In genomic region chr5:110102853-110103625, GRCm38 (mm10) we compare ENCODE assay signal across 20 mouse cellular contexts. TPM values are rescaled to one million over a fixed set of nuclear protein-coding genes. Genes with fewer than 3 reads are reported as not detected.
A peak's percentile ranks its signal among the peaks of the same experiment; 100 is the strongest.
DNase-seq lines count a peak whose midpoint lies in the region; ATAC-seq and TF ChIP-seq lines count a peak whose summit lies in the region.
"Had no signal": no experiment of that assay in that cellular context is flagged by ENCODE, and none has a peak within 500 bp of the region (broad histone marks: within the 10 kb centered on the region; RNA-seq: fewer than 3 reads in every experiment).

No protein-coding gene starts in this region.

- H3K27me3 ChIP-seq in E14TG2a.4 (ENCODE audit: insufficient read depth, low read length) (no peaks in the 10 kb centered on the region), myocyte (ENCODE audit: control insufficient read depth, insufficient read depth, insufficient read length) (no peaks in the 10 kb centered on the region)
- no peaks in the 10 kb centered on the region for H3K27me3 ChIP-seq in hindbrain, embryonic 14.5 days (ENCODE audit: control insufficient read depth, insufficient read depth, low read length)

- ATAC-seq in CD4-positive, CD25-positive, alpha-beta regulatory T cell, adult 4 months = no peak
- ATAC-seq in frontal cortex, adult (ENCODE audit: low TSS enrichment) = no peak
- ATAC-seq in hindbrain, embryonic 14.5 days (ENCODE audit: low FRiP score) = no peak
- ATAC-seq: forebrain, embryonic 16.5 days; lung, postnatal 0 days had no signal

- H3K79me2 ChIP-seq in myocyte (ENCODE audit: control insufficient read depth, insufficient read depth) = peaks cover 17% of the 10 kb centered on the region

- H3K36me3 ChIP-seq in E14TG2a.4 (ENCODE audit: insufficient read depth, low read length) (peaks cover 50% of the 10 kb centered on the region), myocyte (ENCODE audit: control insufficient read depth, insufficient read depth) (peaks cover 4% of the 10 kb centered on the region)
- peaks cover 35% of the 10 kb centered on the region for H3K36me3 ChIP-seq in hindbrain, embryonic 14.5 days (replicated peaks; ENCODE audit: control insufficient read depth, insufficient read depth)

- no peak overlapping the region for H3K9ac ChIP-seq in hindbrain, embryonic 14.5 days
- H3K9ac ChIP-seq: embryonic facial prominence, embryonic 13.5 days; heart, embryonic 12.5 days; hindbrain, embryonic 13.5 days; limb, embryonic 15.5 days had no signal

- H3K4me3 ChIP-seq in E14TG2a.4 (replicated peaks; ENCODE audit: low read length) = peak overlapping the region; percentile 94; the same call in 1 of the 2 replicates
- no peak overlapping the region for H3K4me3 ChIP-seq in myocyte
- H3K4me3 ChIP-seq in hindbrain, embryonic 14.5 days (replicated peaks; ENCODE audit: low read length) = no peak overlapping the region
- H3K4me3 ChIP-seq: embryonic facial prominence, embryonic 13.5 days; gastrocnemius, adult 2 months; limb, embryonic 15.5 days had no signal

- H3K9me3 ChIP-seq in E14TG2a.4 (ENCODE audit: low read length) = no peaks in the 10 kb centered on the region
- H3K9me3 ChIP-seq in hindbrain, embryonic 14.5 days (ENCODE audit: control insufficient read depth, low read length) = no peaks in the 10 kb centered on the region
- H3K9me3 ChIP-seq: embryonic facial prominence, embryonic 13.5 days; hindbrain, embryonic 13.5 days; limb, embryonic 15.5 days had no signal

- DNase-seq in CD4-positive, CD25-positive, alpha-beta regulatory T cell, adult 2 months (ENCODE audit: low read depth, low spot score) = peak; percentile 7
- peak; percentile 11 to 16 for DNase-seq in frontal cortex, postnatal 25 days (ENCODE audit: low spot score in 2 of 2)
- no peak for DNase-seq in adipocyte (ENCODE audit: low spot score)
- no peak for DNase-seq in hindbrain, embryonic 14.5 days (ENCODE audit: low spot score)
- DNase-seq: adrenal gland, postnatal 10 days; cerebellum, adult 8-10 months; gastrocnemius, adult 2 months; midbrain, embryonic 14.5 days; thymus, postnatal 25 days had no signal

- H3ac ChIP-seq in myocyte (ENCODE audit: control insufficient read depth, insufficient read length) = no peak overlapping the region

- no peak for TF ChIP-seq CTCF in E14TG2a.4 (conservative IDR thresholded peaks at IDR 0.05; ENCODE audit: low read length)

- no peak overlapping the region for H3K4me2 ChIP-seq in myocyte (ENCODE audit: low read depth)
- no peak overlapping the region for H3K4me2 ChIP-seq in hindbrain, embryonic 14.5 days (replicated peaks)

- 95% methylated on average over 19 of the region's 19 CpGs for WGBS in hindbrain, embryonic 14.5 days

- H3K4me1 ChIP-seq in E14TG2a.4 (replicated peaks; ENCODE audit: low read depth, low read length) = peaks cover 85% of the 10 kb centered on the region
- H3K4me1 ChIP-seq in hindbrain, embryonic 14.5 days (replicated peaks; ENCODE audit: control insufficient read depth, insufficient read depth, low read length) = peaks cover 28% of the 10 kb centered on the region

- no peak overlapping the region for H3K27ac ChIP-seq in hindbrain, embryonic 14.5 days
- H3K27ac ChIP-seq: embryonic facial prominence, embryonic 13.5 days; gastrocnemius, adult 2 months; hindbrain, embryonic 13.5 days; kidney, postnatal 0 days; limb, embryonic 15.5 days had no signal

- peak; percentile 11 for TF ChIP-seq POLR2A in myocyte (IDR thresholded peaks at IDR 0.05; ENCODE audit: insufficient read length, low read depth)

TF ChIP-seq in myocyte, 11 proteins besides CTCF, POLR2A, EP300 and RAD21:
- TF ChIP-seq USF1 (IDR thresholded peaks at IDR 0.05; ENCODE audit: low read depth) (no peak), POLR2AphosphoS2 (IDR thresholded peaks at IDR 0.05; ENCODE audit: insufficient read length, low read depth) (peak; percentile 70)
TF ChIP-seq in myocyte: peak in this region for 1.

RNA-seq across cellular contexts. Expression of gene Plcxd1, which starts 3.3 kb away (rescaled TPM):
- 1 to 10 TPM in 1 of 2 experiments, under 1 TPM in 1; 0.89 to 2.3 TPM for polyA plus RNA-seq in CD4-positive, CD25-positive, alpha-beta regulatory T cell, adult 4 months (2017; shearing (Covaris generic))
- 0.68 TPM for polyA plus RNA-seq in myocyte (2012; fragmentation: generic; extraction: Trizol)
- 1.7 and 3.2 TPM in 2 replicates for polyA plus RNA-seq in hindbrain, embryonic 14.5 days (2014; fragmentation: Nextera tagmentation; extraction: Ambion mirVana)

RNA-seq across cellular contexts. Expression of gene Gtpbp6, which starts 5.0 kb away (rescaled TPM):
- 10 to 100 TPM; 10.9 to 18.3 TPM for polyA plus RNA-seq in CD4-positive, CD25-positive, alpha-beta regulatory T cell, adult 4 months (2017; shearing (Covaris generic))
- 60.5 TPM for polyA plus RNA-seq in myocyte (2012; fragmentation: generic; extraction: Trizol)
- polyA plus RNA-seq in hindbrain, embryonic 14.5 days (2014; fragmentation: Nextera tagmentation; extraction: Ambion mirVana) = 53.1 and 55.9 TPM in 2 replicates

RNA-seq across cellular contexts. Expression of gene Zfp605, which starts 6.9 kb away (rescaled TPM):
- polyA plus RNA-seq in CD4-positive, CD25-positive, alpha-beta regulatory T cell, adult 4 months (2017; shearing (Covaris generic)) = 1 to 10 TPM; 4.0 to 4.5 TPM
- 2.1 TPM for polyA plus RNA-seq in myocyte (2012; fragmentation: generic; extraction: Trizol)
- 11.6 and 14.6 TPM in 2 replicates for polyA plus RNA-seq in hindbrain, embryonic 14.5 days (2014; fragmentation: Nextera tagmentation; extraction: Ambion mirVana)

RNA-seq across cellular contexts. Expression of gene Gm35315, which starts 8.8 kb away (rescaled TPM):
- 1 to 10 TPM; 2.0 to 3.1 TPM for polyA plus RNA-seq in CD4-positive, CD25-positive, alpha-beta regulatory T cell, adult 4 months (2017; shearing (Covaris generic))
- polyA plus RNA-seq in myocyte (2012; fragmentation: generic; extraction: Trizol) = 0.11 TPM
- 0.46 and 0.47 TPM in 2 replicates for polyA plus RNA-seq in hindbrain, embryonic 14.5 days (2014; fragmentation: Nextera tagmentation; extraction: Ambion mirVana)

RNA-seq across cellular contexts. Expression of gene Gm17655, which starts 30.7 kb away (rescaled TPM):
- 10 to 100 TPM in 1 of 2 experiments, 1 to 10 TPM in 1; 7.3 to 14.2 TPM for polyA plus RNA-seq in CD4-positive, CD25-positive, alpha-beta regulatory T cell, adult 4 months (2017; shearing (Covaris generic))
- polyA plus RNA-seq in myocyte (2012; fragmentation: generic; extraction: Trizol) = 0.13 TPM
- 3.9 and 5.5 TPM in 2 replicates for polyA plus RNA-seq in hindbrain, embryonic 14.5 days (2014; fragmentation: Nextera tagmentation; extraction: Ambion mirVana)

Comparison
In these comparisons a context has a peak if more than half of its experiments do, and no peak if none do; other contexts are left out.
1. DNase-seq: peak in CD4-positive, CD25-positive, alpha-beta regulatory T cell, adult 2 months (single experiment) and frontal cortex, postnatal 25 days (2 of 2); none in adipocyte (single experiment) and hindbrain, embryonic 14.5 days (single experiment).